ENCODE assay signal across 23 mouse cellular contexts in genomic region chr5:75407686-75408085, GRCm38 (mm10).
DNase-seq lines count a peak whose midpoint lies in the region; ATAC-seq and TF ChIP-seq lines count a peak whose summit lies in the region.
"Had no signal": no experiment of that assay in that cellular context is flagged by ENCODE, and none has a peak within 500 bp of the region (broad histone marks: within the 10 kb centered on the region; RNA-seq: fewer than 3 reads in every experiment).

No protein-coding gene starts in this region.

- H3K4me1 ChIP-seq in embryonic facial prominence, embryonic 11.5 days (ENCODE audit: control insufficient read depth, insufficient read depth, low read length) = no peaks in the 10 kb centered on the region
- peaks cover 30% of the 10 kb centered on the region for H3K4me1 ChIP-seq in embryonic facial prominence, embryonic 10.5 days
- peaks cover 10% of the 10 kb centered on the region for H3K4me1 ChIP-seq in limb, embryonic 11.5 days (ENCODE audit: control insufficient read depth, insufficient read depth, low read length)

- no peak for TF ChIP-seq POLR2A in brain, embryonic 14.5 days (IDR thresholded peaks at IDR 0.05; ENCODE audit: borderline replicate concordance, extremely low read depth, insufficient read depth, insufficient read length, poor library complexity, severe bottlenecking)

- no peaks in the 10 kb centered on the region for H3K27me3 ChIP-seq in embryonic facial prominence, embryonic 11.5 days (ENCODE audit: control insufficient read depth, insufficient read depth, low read length)
- no peaks in the 10 kb centered on the region for H3K27me3 ChIP-seq in embryonic facial prominence, embryonic 10.5 days (replicated peaks; ENCODE audit: low read depth, poor library complexity, severe bottlenecking)
- no peaks in the 10 kb centered on the region for H3K27me3 ChIP-seq in limb, embryonic 11.5 days (ENCODE audit: control insufficient read depth, insufficient read depth, low read length)
- H3K27me3 ChIP-seq: embryonic facial prominence, embryonic 13.5 days had no signal

- ATAC-seq in embryonic facial prominence, embryonic 11.5 days (replicated peaks; ENCODE audit: insufficient number of reproducible peaks, low FRiP score, low TSS enrichment, low read depth) = no peak
- ATAC-seq in limb, embryonic 11.5 days (ENCODE audit: insufficient number of reproducible peaks, low FRiP score, low TSS enrichment, low read depth) = no peak
- ATAC-seq in CD4-positive, CD25-positive, alpha-beta regulatory T cell, adult 4 months = no peak
- ATAC-seq: forebrain, embryonic 14.5 days; forebrain, embryonic 16.5 days had no signal

- WGBS in embryonic facial prominence, embryonic 11.5 days = 37% methylated on average over 10 of the region's 10 CpGs
- 55% methylated on average over 10 of the region's 10 CpGs for WGBS in embryonic facial prominence, embryonic 10.5 days
- WGBS in limb, embryonic 11.5 days = 31% methylated on average over 10 of the region's 10 CpGs

- no peaks in the 10 kb centered on the region for H3K36me3 ChIP-seq in embryonic facial prominence, embryonic 11.5 days (replicated peaks; ENCODE audit: control insufficient read depth, insufficient read depth, low read depth, low read length)
- H3K36me3 ChIP-seq in embryonic facial prominence, embryonic 10.5 days (replicated peaks) = no peaks in the 10 kb centered on the region
- no peaks in the 10 kb centered on the region for H3K36me3 ChIP-seq in limb, embryonic 11.5 days (ENCODE audit: control insufficient read depth, insufficient read depth, low read length)
- H3K36me3 ChIP-seq: embryonic facial prominence, embryonic 13.5 days; forebrain, embryonic 12.5 days had no signal

- no peaks in the 10 kb centered on the region for H3K9me3 ChIP-seq in embryonic facial prominence, embryonic 11.5 days (replicated peaks; ENCODE audit: control insufficient read depth, low read length)
- H3K9me3 ChIP-seq in embryonic facial prominence, embryonic 10.5 days = no peaks in the 10 kb centered on the region
- no peaks in the 10 kb centered on the region for H3K9me3 ChIP-seq in limb, embryonic 11.5 days (ENCODE audit: control insufficient read depth, low read length)
- H3K9me3 ChIP-seq: embryonic facial prominence, embryonic 13.5 days; forebrain, embryonic 12.5 days had no signal

- H3K27ac ChIP-seq in embryonic facial prominence, embryonic 11.5 days (replicated peaks; ENCODE audit: low read depth, low read length) = no peak overlapping the region
- no peak overlapping the region for H3K27ac ChIP-seq in embryonic facial prominence, embryonic 10.5 days (replicated peaks)
- no peak overlapping the region for H3K27ac ChIP-seq in limb, embryonic 11.5 days (replicated peaks; ENCODE audit: low read depth, low read length)
- H3K27ac ChIP-seq: embryonic facial prominence, embryonic 13.5 days; forebrain, embryonic 12.5 days had no signal

- no peak overlapping the region for H3K9ac ChIP-seq in embryonic facial prominence, embryonic 11.5 days (replicated peaks; ENCODE audit: low read length)
- H3K9ac ChIP-seq in limb, embryonic 11.5 days (ENCODE audit: low read length) = no peak overlapping the region
- H3K9ac ChIP-seq: embryonic facial prominence, embryonic 13.5 days; forebrain, embryonic 12.5 days had no signal

- no peak overlapping the region for H3K4me2 ChIP-seq in embryonic facial prominence, embryonic 11.5 days (ENCODE audit: low read depth, low read length)
- no peak overlapping the region for H3K4me2 ChIP-seq in limb, embryonic 11.5 days (ENCODE audit: low read depth, severe bottlenecking)
- H3K4me2 ChIP-seq: embryonic facial prominence, embryonic 13.5 days; forebrain, embryonic 12.5 days had no signal

- peak; percentile 60 for DNase-seq in embryonic facial prominence, embryonic 11.5 days (ENCODE audit: low spot score)
- no peak for DNase-seq in embryonic facial prominence, embryonic 10.5 days (ENCODE audit: low spot score)
- peak; percentile 21 for DNase-seq in brain, embryonic 14.5 days (ENCODE audit: low read depth)
- DNase-seq in forelimb bud, embryonic 11.5 days (ENCODE audit: low read depth, low spot score) = peak; percentile 24
- peak; percentile 33 for DNase-seq in limb, embryonic 11.5 days (ENCODE audit: low spot score)
- DNase-seq in adrenal gland, postnatal 25 days = no peak
- DNase-seq in left cerebral cortex, adult 8-10 months (ENCODE audit: low spot score in 2 of 2) = no peak
- DNase-seq: adrenal gland, adult 2 months; adrenal gland, postnatal 10 days; adrenal gland, postnatal 36 days; B cell, adult 2 months; cerebellum, adult 11 months; cerebellum, adult 18-20 months; cerebellum, adult 8-10 months; cerebellum, adult 9-11 months; cerebellum, postnatal 14 days; cerebellum, postnatal 36 days; embryo, embryonic 11 days had no signal

- H3K4me3 ChIP-seq in embryonic facial prominence, embryonic 11.5 days (ENCODE audit: low read depth, low read length) = no peak overlapping the region
- no peak overlapping the region for H3K4me3 ChIP-seq in embryonic facial prominence, embryonic 10.5 days
- H3K4me3 ChIP-seq in limb, embryonic 11.5 days (ENCODE audit: low read depth, low read length) = no peak overlapping the region
- H3K4me3 ChIP-seq: embryonic facial prominence, embryonic 13.5 days; forebrain, embryonic 12.5 days had no signal

- no peak for TF ChIP-seq CTCF in brain, embryonic 14.5 days (IDR thresholded peaks at IDR 0.05; ENCODE audit: borderline replicate concordance, extremely low read depth, insufficient read depth, insufficient read length)

Comparison
In these comparisons a context has a peak if more than half of its experiments do, and no peak if none do; other contexts are left out.
1. DNase-seq: peak in embryonic facial prominence, embryonic 11.5 days (single experiment), brain, embryonic 14.5 days (single experiment), forelimb bud, embryonic 11.5 days (single experiment) and limb, embryonic 11.5 days (single experiment); none in embryonic facial prominence, embryonic 10.5 days (single experiment), adrenal gland, postnatal 25 days (single experiment) and left cerebral cortex, adult 8-10 months (0 of 2).